In the genomic region with DNA sequence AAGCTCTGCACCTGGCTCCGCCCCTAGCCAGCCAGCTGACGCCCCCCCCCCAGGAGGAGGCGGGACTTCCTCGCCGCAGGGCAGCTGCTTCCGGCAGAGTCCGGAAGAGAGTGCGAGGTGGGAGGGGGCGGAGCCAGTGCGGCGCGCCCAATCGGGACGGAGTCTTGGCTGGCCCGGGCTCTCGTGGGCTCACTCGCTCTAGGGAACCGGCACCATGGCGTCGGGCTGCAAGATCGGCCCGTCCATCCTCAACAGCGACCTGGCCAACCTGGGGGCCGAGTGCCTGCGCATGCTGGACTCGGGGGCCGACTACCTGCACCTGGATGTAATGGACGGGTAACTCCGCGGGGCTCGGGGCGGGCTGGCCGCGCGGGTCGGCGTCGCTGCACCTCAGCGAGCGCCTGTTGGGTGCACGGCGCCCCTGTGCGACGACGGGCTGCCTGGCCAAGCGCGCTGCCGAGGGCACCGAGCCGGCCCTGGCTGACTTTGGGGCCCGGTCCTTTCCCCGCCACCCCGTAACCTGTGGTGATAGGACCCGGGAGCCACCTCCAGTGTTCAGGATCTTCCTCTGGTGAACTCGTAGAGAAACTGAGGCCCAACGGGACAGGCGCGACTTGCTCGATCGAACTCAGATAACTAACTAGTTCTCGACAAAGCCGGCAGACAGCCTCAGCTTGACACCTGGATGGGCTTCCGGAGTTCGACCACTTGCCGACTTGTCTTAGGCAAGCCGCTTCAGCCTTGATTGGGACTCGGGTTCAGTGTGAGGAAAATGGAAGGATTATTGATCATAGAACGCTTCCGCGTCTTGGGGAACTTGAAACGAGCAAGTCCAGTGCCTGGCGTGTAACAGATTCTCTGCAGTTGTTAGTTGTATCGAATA, we compare ENCODE assay signal across 7 mouse cellular contexts. TPM values are rescaled to one million over a fixed set of nuclear protein-coding genes. Genes with fewer than 3 reads are reported as not detected.
DNase-seq lines count a peak whose midpoint lies in the region; ATAC-seq lines count a peak whose summit lies in the region.

Gene Rpe (plus strand): TSS at position 139 of the 883 bp plus-strand sequence.

- peak within 1 kb of the TSS; percentile 71 for H3K4me2 ChIP-seq in midbrain, embryonic 13.5 days (replicated peaks)

- peaks cover 17% of the 10 kb centered on the region for H3K4me1 ChIP-seq in embryonic facial prominence, embryonic 10.5 days
- peaks cover 8% of the 10 kb centered on the region for H3K4me1 ChIP-seq in limb, embryonic 10.5 days
- peaks cover 30% of the 10 kb centered on the region for H3K4me1 ChIP-seq in midbrain, embryonic 13.5 days (replicated peaks)

- no peaks in the 10 kb centered on the region for H3K9me3 ChIP-seq in embryonic facial prominence, embryonic 10.5 days
- no peaks in the 10 kb centered on the region for H3K9me3 ChIP-seq in limb, embryonic 10.5 days (replicated peaks)
- no peaks in the 10 kb centered on the region for H3K9me3 ChIP-seq in midbrain, embryonic 13.5 days

- ATAC-seq in granulocyte monocyte progenitor cell, adult 5-6 weeks (replicated peaks; ENCODE audit: poor library complexity, severe bottlenecking): peak; percentile 89
- ATAC-seq in midbrain, embryonic 13.5 days: peak; percentile 100

- H3K27ac ChIP-seq in embryonic facial prominence, embryonic 10.5 days (replicated peaks): peak within 1 kb of the TSS; percentile 92
- peak within 1 kb of the TSS; percentile 92 for H3K27ac ChIP-seq in limb, embryonic 10.5 days
- H3K27ac ChIP-seq in midbrain, embryonic 13.5 days: peak within 1 kb of the TSS; percentile 78

- DNase-seq in adrenal gland, postnatal 10 days: peak; percentile 97
- DNase-seq in embryonic facial prominence, embryonic 10.5 days (ENCODE audit: low spot score): peak; percentile 97
- peak; percentile 90 for DNase-seq in kidney, adult 11 months
- DNase-seq in limb, embryonic 10.5 days (ENCODE audit: low spot score): peak; percentile 98
- peak; percentile 87 for DNase-seq in spleen, adult 12 weeks (ENCODE audit: low spot score)

- peak within 1 kb of the TSS; percentile 81 for H3K4me3 ChIP-seq in embryonic facial prominence, embryonic 10.5 days
- peak within 1 kb of the TSS; percentile 87 for H3K4me3 ChIP-seq in limb, embryonic 10.5 days
- peak within 1 kb of the TSS; percentile 72 for H3K4me3 ChIP-seq in midbrain, embryonic 13.5 days (replicated peaks)

- no peaks in the 10 kb centered on the region for H3K27me3 ChIP-seq in embryonic facial prominence, embryonic 10.5 days (replicated peaks; ENCODE audit: low read depth, poor library complexity, severe bottlenecking)
- H3K27me3 ChIP-seq in limb, embryonic 10.5 days (ENCODE audit: low read depth, poor library complexity, severe bottlenecking): no peaks in the 10 kb centered on the region
- H3K27me3 ChIP-seq in midbrain, embryonic 13.5 days: no peaks in the 10 kb centered on the region

- WGBS in embryonic facial prominence, embryonic 10.5 days: under 1% methylated on average over 73 of the region's 73 CpGs
- under 1% methylated on average over 73 of the region's 73 CpGs for WGBS in limb, embryonic 10.5 days
- 3% methylated on average over 73 of the region's 73 CpGs for WGBS in midbrain, embryonic 13.5 days

- H3K9ac ChIP-seq in midbrain, embryonic 13.5 days (replicated peaks): peak within 1 kb of the TSS; percentile 84

- H3K36me3 ChIP-seq in embryonic facial prominence, embryonic 10.5 days (replicated peaks): peaks cover 5% of the 10 kb centered on the region; the same call in 1 of the 2 replicates
- H3K36me3 ChIP-seq in limb, embryonic 10.5 days: peaks cover 8% of the 10 kb centered on the region; the same call in 1 of the 2 replicates
- H3K36me3 ChIP-seq in midbrain, embryonic 13.5 days: no peaks in the 10 kb centered on the region

RNA-seq across cellular contexts. Expression of gene Rpe, which starts in this region (rescaled TPM):
- 10 to 100 TPM; 55.6 to 57.8 TPM for total RNA-seq in adrenal gland, postnatal 10 days (2021)
- polyA plus RNA-seq in embryonic facial prominence, embryonic 10.5 days (2016; fragmentation: Nextera tagmentation; extraction: Ambion mirVana): 48.0 and 48.2 TPM in 2 replicates
- total RNA-seq in granulocyte monocyte progenitor cell, adult 5-6 weeks (2014; fragmentation: Nextera tagmentation): 65.5 and 81.7 TPM in 2 replicates
- total RNA-seq in granulocyte monocyte progenitor cell, adult 5-6 weeks (2017): 57.0 and 75.1 TPM in 2 replicates
- 40.1 and 43.2 TPM in 2 replicates for polyA plus RNA-seq in limb, embryonic 10.5 days (2016; fragmentation: Nextera tagmentation; extraction: Ambion mirVana)
- 36.2 and 41.0 TPM in 2 replicates for polyA plus RNA-seq in midbrain, embryonic 13.5 days (2015; fragmentation: Nextera tagmentation; extraction: Ambion mirVana)

Comparison
In these comparisons a context has a peak if more than half of its experiments do, and no peak if none do; other contexts are left out.
1. Peak in every context shown above with its lines: DNase-seq, ATAC-seq, H3K4me3 ChIP-seq and H3K27ac ChIP-seq.